Mouse (Mus musculus) gastrocnemius, adult 2 months (tissue): ENCODE measurements around the gene Nudt17. TPM values are rescaled to one million over a fixed set of nuclear protein-coding genes. Genes with fewer than 3 reads are reported as not detected.
"Not testable (repeated sequence)": the region's sequence is repeated elsewhere in the genome, so short reads cannot be mapped to it uniquely, and the experiment has no call there.

ENCODE experiments used
- DNase-seq: peaks from one replicate; pipeline ENCODE4 v3.0.0; 2022
- H3K27ac ChIP-seq: fragments of 200-600 bp; 2 replicates; pipeline ENCODE4 v1.8.1; 2022; ENCODE audit warnings: mild to moderate bottlenecking
- H3K4me3 ChIP-seq: fragments of 200-600 bp; 2 replicates; pipeline ENCODE4 v1.8.1; 2022; ENCODE audit warnings: mild to moderate bottlenecking, moderate library complexity
- CTCF ChIP-seq: fragments of 200-600 bp; IDR thresholded peaks from 2 replicates; pipeline ENCODE4 v1.8.1; 2022; ENCODE audit warnings: antibody characterized with exemption, mild to moderate bottlenecking, moderate library complexity
- intact Hi-C: fragments of 180-260 bp; cut with DNase I; formaldehyde crosslinking; loops from one replicate; pipeline ENCODE4 v1.15.1; 2025
- long read RNA-seq, 2 experiments: library from polyadenylated mRNA; stranded (forward); transcript quantifications; one replicate each; pipeline ENCODE4 v2.0.0; 2021
- total RNA-seq, 2 experiments: library from RNA; stranded (reverse); gene quantifications; 2 replicates each; pipeline ENCODE4 v1.2.3; 2021

Gene Nudt17
- under 1 TPM; 0.31 to 0.73 TPM for total RNA-seq
- long read RNA-seq, experiment 1, result 0 reads
- long read RNA-seq, experiment 2, result 0 reads

DNA sequence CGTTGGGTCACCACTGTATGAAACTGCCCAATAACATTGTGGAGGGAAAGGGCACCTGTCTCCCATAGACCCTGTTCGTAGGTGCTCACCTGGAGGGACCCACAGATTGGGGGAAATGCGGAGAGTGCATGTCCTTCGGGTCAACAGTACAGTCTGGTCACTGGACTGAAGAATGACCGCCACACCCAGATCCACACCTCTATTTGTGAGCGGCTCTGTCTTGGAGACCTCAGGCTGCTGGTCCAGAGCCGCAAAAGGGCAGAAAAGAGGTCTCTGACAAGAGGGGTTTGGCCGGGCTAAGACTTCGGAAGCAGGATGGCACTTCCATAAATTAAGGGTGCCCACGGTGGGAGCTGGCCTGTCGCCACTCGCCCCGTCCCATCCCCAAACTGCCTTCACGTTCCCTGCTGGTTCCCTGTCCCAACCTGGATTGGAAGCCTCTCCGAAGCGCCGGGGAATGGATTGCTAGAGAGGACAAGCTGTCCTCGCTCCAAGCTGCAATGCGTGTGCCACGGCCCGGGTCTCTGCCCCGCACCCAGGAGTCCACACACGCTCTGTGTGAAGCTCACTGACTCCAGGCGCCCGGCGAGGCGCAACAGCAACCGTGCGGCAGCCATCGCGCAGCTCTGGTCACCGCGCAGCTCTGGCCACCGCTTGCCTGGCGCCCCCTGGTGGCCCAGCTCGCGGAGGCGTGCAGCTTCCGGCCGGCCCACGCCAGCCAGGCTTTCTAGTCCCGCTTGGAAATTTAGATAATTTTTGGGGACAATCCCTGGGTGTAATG lies at the start of gene Nudt17:
TSS of gene Nudt17 (minus strand) at position 660 of the 781 bp plus-strand sequence.
- peak within 1 kb of the TSS; percentile 71 for H3K27ac ChIP-seq
- H3K4me3 ChIP-seq, result peak within 1 kb of the TSS; percentile 74
- intact Hi-C loops, result loop anchor here (5.0 kb wide), 1 partner anchor 41 kb away; no protein-coding TSS in a partner anchor
- peak; percentile 91 for DNase-seq
- no peak; the same call in 1 of the 2 replicates for TF ChIP-seq CTCF

DNA sequence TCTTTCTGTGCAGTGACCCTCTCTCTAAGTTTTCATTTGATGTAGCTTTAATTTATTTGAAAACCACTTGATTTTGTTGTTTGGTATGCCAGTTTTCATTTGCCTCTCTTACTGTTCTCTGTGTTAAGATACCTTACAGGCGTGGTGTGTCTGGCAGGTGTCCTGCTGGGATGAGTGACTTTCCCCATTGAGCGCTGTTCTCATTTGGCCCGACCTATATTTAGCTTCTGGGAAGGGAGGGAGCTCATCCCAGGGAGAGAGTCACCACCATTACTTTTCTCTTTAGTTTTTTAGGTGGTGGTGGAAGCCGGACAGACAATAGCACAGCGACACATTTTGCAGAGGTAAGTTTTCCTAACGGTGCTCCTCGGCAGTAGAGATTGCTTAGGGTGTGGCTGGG lies 49.3 kb upstream of the Nudt17 start:
- Histone ChIP-seq H3K4me3 (peak overlapping the region; percentile 77), H3K27ac (peak overlapping the region; percentile 90)
- DNase-seq, result peak; percentile 85
- TF ChIP-seq CTCF, result no peak
- intact Hi-C loops, result loop anchor here (2.0 kb wide), 1 partner anchor 19 kb away; no protein-coding TSS in a partner anchor

DNA sequence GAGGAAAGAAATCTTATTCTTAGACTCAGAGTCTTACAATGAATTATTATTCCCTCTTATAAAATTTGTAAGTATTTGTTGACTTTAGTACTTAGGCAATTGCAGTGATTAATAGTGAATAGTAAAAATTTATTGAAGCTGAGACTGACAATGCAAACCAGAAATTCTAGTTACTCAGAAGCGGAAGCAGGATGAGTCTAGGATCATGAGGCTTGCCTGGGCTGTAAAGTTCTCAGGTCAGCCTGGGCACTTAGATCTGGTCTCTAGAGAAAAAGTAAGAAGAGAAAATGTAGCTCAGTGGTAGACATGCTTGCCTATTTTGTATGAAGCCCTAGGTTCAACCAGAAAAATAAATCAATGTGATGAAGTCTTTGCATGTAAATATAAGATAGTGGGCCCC lies 47.6 kb upstream of the Nudt17 start:
- TF ChIP-seq CTCF, result no peak
- H3K27ac ChIP-seq, result peak overlapping the region; percentile 4; the same call in 1 of the 2 replicates
- intact Hi-C loops, result loop anchor here (2.0 kb wide), 1 partner anchor 17 kb away; no protein-coding TSS in a partner anchor
- DNase-seq, result no peak
- no peak overlapping the region for H3K4me3 ChIP-seq

DNA sequence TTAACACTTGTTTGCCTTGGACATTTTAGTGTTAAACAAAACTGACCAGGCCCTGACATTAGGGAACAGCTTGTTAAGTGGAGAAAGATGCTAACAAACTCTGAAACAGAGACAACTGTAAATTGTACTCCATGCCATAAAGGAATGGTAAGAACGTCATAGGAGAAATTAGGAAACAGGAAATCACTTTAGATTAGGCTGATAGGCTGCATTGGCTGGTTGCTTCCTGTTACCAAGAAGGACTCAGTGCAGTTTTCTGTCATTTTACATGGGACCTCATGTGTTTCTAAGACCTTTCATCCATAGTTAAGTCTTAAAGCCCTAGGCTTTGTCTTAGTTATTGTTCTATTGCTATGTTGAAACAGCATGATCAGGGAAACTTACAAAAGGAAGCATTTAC lies 38.5 kb upstream of the Nudt17 start:
- no peak for TF ChIP-seq CTCF
- H3K4me3 ChIP-seq, result no peak overlapping the region
- intact Hi-C loops, result no loop called here
- H3K27ac ChIP-seq, result no peak overlapping the region
- no peak for DNase-seq

DNA sequence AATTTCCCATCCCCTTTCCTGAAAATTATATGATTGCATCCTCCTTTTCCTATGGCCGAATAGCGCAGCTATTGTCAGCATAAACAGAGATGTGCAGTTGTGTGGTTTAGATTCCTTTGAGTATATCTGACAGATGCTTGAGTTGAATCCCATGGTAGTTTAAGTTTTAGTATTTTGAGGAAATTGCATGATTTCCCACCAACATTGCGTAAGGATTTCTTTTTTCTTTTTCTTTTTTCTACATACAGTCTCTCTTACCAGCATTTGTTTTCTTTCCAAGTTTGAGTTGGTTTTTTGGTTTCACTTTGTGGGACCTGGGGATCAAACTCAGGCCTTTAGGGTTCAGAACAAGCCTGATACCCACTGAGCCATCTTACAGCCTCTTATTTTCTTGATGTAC lies 36.0 kb upstream of the Nudt17 start:
- DNase-seq, result no peak
- H3K4me3 ChIP-seq, result no peak overlapping the region
- no peak overlapping the region for H3K27ac ChIP-seq
- intact Hi-C loops, result no loop called here
- no peak for TF ChIP-seq CTCF

DNA sequence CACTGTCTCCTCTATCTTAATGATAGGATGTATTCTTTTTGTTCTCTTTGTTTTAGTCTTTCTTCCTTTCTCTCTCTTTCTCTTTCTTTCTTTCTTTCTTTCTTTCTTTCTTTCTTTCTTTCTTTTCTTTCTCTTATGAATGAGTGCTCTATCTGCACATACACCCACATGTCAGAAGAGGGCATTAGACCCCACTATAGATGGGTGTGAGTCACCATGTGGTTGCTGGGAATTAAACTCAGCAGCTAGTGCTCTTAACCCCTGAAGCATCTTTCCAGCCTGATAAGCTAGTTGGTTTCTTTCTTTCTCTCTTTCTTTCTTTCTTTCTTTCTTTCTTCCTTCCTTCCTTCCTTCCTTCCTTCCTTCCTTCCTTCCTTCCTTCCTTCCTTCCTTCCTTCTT lies 31.9 kb upstream of the Nudt17 start:
- DNase-seq, H3K27ac ChIP-seq, H3K4me3 ChIP-seq, intact Hi-C loops: not testable (repeated sequence)

DNA sequence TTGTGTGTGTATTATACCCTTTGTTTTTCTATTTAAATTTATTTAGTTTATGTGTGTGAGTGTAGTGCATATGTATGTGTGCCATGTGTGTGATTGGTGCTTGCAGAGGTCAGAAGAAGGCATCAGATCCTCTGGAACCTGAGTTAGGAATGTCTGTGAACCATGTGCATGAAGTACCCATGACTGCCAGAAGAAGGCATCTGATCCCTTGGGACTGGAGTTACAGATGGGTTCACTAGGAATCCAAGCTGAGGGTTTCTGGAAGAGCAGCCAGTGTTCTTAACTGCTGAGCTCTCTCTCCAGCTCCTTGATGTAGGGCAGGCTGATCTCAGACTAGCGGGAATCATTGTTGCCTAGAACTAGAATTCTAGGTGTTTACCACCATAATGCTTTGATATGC lies 29.6 kb upstream of the Nudt17 start:
- DNase-seq, result peak; percentile 34
- no peak overlapping the region for H3K4me3 ChIP-seq
- H3K27ac ChIP-seq, result peak overlapping the region; percentile 62
- peak; percentile 61 for TF ChIP-seq CTCF
- intact Hi-C loops, result loop anchor here (2.0 to 5.0 kb wide), 2 partner anchors 19 to 34 kb away; no protein-coding TSS in a partner anchor

DNA sequence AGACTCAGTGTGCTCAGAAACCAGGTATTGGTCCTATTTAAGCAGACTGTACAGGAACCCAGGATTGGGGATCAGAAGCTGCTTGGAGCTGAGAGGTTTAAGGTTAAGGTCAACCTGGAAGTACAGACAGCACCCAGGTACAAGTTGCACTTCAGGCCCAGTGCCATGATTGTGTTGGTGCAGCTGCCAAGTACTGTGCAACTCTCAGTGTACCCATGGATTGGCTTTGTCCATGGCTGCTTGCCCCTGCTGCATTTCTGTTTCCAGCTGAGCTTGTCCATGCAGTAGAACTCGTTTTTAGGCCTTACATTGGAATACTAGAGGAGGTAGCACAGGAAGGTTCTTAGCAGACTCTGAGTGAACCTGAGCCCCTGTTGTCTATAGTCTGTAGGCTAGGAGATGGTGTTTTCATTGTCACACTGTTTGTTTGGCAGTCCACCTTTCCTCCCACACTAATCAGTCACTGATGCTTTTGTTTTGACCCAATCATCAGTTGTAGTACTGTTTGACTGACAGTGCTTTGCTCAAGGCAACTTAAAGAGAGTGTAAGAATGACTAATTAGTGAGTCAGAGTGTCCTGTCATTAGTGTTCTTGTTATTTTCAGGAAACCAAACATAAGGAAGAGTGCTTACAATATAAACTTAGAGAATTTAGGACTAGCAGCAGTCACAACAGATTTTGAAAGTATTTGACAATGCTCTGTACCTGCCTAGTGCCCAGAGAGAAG lies 28.8 kb upstream of the Nudt17 start:
- Histone ChIP-seq H3K27ac (peak overlapping the region; percentile 4; the same call in 1 of the 2 replicates), H3K4me3 (no peak overlapping the region)
- intact Hi-C loops, result loop anchor here (5.0 kb wide), 1 partner anchor 35 kb away; no protein-coding TSS in a partner anchor
- no peak for TF ChIP-seq CTCF
- DNase-seq, result peak; percentile 30

DNA sequence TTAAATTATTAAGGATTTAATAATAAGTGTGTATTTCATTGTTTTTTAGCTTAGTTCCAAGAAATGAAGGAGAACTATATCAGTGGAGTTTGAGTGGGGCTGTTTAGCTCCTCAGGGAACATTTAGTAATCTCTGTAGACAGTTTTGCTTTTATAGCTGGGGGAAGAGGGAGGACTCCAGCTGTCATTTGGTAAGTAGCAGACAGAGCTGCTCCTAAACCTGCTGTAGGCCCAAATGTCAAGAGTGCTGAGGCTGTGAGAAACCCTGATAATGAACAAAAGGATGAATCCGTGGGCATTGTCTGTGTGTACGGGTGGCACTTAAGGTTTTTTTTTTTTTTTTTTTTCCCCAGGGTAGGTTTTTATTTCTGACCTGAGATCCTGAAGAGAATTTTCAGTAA lies 26.8 kb upstream of the Nudt17 start:
- Histone ChIP-seq H3K4me3 (no peak overlapping the region), H3K27ac (no peak overlapping the region)
- no peak for TF ChIP-seq CTCF
- DNase-seq, result no peak
- intact Hi-C loops, result loop anchor here (5.0 kb wide), 1 partner anchor 37 kb away; no protein-coding TSS in a partner anchor

DNA sequence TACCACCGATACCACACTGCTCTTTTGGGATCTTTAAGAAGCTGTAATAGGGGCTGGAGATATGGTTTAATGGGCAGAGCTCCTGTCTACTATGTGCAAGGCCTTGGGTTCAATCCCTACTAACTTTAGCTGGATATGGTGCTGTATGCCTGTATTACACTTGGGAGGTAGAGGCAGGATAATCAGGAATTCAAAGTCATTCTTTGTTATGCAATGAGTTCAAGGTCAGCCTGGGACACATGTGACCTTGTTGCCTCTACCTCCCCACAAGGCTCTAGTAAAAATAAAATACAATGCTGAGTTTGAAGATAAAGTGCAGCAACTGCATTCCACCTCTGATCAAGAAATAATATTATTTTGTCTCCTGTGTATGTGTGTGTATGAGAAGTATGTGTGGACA lies 25.6 kb upstream of the Nudt17 start:
- H3K27ac ChIP-seq, result no peak overlapping the region
- TF ChIP-seq CTCF, result no peak
- no peak for DNase-seq
- H3K4me3 ChIP-seq, result no peak overlapping the region
- intact Hi-C loops, result no loop called here

DNA sequence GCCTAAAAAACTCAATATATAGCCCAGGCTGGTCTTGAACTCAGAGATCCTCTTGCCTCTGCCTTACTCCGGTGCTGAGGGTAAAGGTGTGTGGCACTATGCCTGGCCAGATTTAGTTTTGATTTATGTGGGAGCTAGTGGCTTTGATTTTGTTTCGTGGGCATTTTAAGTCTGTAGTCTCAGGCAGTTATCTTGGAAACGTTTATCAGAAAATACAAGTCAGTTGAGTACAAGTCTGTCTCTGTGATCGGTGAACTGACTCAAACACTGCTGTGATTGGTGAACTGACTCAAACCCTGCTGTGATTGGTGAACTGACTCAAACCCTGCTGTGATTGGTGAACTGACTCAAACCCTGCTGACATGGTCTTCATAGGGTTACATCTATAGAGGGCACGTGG lies 22.4 kb upstream of the Nudt17 start:
- Histone ChIP-seq H3K27ac (no peak overlapping the region), H3K4me3 (no peak overlapping the region)
- TF ChIP-seq CTCF, result no peak
- intact Hi-C loops, result no loop called here
- DNase-seq, result no peak

DNA sequence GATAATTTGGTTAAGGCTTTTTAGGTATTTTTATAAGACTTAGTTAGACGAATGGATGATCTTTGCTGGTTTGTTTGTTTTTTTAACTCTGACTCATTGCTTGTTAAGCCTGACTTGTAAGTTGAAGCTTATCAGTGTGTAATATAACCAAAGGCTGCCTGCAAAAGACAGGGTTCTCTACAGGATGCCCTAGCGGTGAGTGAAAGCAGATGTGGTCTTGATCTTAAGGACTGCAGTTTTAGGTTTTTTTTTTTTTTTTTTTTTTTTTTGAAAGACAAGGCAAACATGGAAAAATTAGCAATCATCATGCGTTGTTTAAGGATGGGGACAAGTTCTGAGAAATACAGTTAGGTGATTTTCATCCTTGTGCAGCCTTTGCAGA lies 21.0 kb upstream of the Nudt17 start:
- no peak for DNase-seq
- intact Hi-C loops, result no loop called here
- peak overlapping the region; percentile 98; the same call in 1 of the 2 replicates for H3K4me3 ChIP-seq
- no peak overlapping the region for H3K27ac ChIP-seq
- TF ChIP-seq CTCF, result no peak

DNA sequence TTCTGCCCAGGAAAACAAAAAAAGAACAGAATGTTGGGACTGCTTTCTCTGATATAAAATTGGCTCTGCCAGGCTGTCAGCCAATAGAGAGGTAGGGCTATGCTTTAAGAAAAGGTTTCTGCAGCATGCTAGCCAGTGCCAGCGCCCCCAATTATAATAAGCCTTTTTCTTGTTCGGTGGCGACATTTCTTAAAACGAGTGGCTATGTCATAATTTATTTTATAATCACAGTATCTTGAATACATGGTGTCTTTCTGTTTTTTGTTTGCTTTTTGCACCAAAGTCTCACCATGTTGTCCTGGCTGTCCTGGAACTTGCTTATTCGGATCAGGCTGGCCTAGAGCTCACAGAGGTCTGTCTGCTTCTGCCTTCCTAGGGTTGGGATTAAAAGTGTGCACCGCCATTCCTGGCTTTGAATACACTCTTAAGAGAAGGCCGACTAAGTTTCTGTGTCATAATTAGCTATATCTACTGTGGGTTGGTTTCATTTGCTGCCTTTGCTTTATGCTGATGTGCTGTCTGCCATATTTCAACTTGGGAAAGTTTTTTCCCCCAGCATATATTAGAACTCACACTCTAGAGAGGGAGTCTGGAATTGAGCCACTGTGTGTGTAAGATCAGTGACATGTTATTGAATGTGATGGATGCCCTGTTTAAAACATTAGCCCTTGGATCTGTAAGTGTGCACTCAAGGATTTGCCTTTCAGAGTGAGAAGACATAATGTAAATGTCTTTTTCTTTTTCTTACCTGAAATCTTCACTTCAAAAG lies 20.5 kb upstream of the Nudt17 start:
- TF ChIP-seq CTCF, result no peak
- peak overlapping the region; percentile 98 for H3K4me3 ChIP-seq
- intact Hi-C loops, result no loop called here
- no peak for DNase-seq
- H3K27ac ChIP-seq, result peak overlapping the region; percentile 97
